Mouse (Mus musculus) brain, adult 2 months (tissue): ENCODE measurements around the gene Fuk.
"Not testable (repeated sequence)": the region's sequence is repeated elsewhere in the genome, so short reads cannot be mapped to it uniquely, and the experiment has no call there.

Experiments used
- DNase-seq: peaks from one replicate; pipeline ENCODE4 v3.0.0; 2011; ENCODE audit warnings: low read depth, low spot score

The Fuk gene

GRCm38 (mm10) chr8:110901839-110902578, at the start of gene Fuk:
Gene Fuk (minus strand): TSS chr8:110902488.
- DNase-seq: peak; percentile 92

- DNase-seq: peak; percentile 75
Observed at GRCm38 (mm10) chr8:110950065-110950484, 47.8 kb upstream of the Fuk start.

- DNase-seq: no peak
Observed at GRCm38 (mm10) chr8:110945716-110946115, 43.4 kb upstream of the Fuk start.

GRCm38 (mm10) chr8:110944276-110944876, 42.1 kb upstream of the Fuk start:
- DNase-seq: no peak

- peak; percentile 94 for DNase-seq
Observed at GRCm38 (mm10) chr8:110941453-110941948, 39.2 kb upstream of the Fuk start.

GRCm38 (mm10) chr8:110940682-110941452, 38.6 kb upstream of the Fuk start:
- DNase-seq: peak; percentile 96

GRCm38 (mm10) chr8:110938882-110939589, 36.7 kb upstream of the Fuk start:
- DNase-seq: peak; percentile 96

GRCm38 (mm10) chr8:110936217-110936616, 33.9 kb upstream of the Fuk start:
- DNase-seq: peak; percentile 86

- no peak for DNase-seq
Observed at GRCm38 (mm10) chr8:110933272-110933671, 31.0 kb upstream of the Fuk start.

GRCm38 (mm10) chr8:110932444-110932843, 30.2 kb upstream of the Fuk start:
- no peak for DNase-seq

GRCm38 (mm10) chr8:110931176-110931939, 29.1 kb upstream of the Fuk start:
- peak; percentile 94 for DNase-seq

- DNase-seq: not testable (repeated sequence)
Observed at GRCm38 (mm10) chr8:110929672-110930071, 27.4 kb upstream of the Fuk start.

- no peak for DNase-seq
Observed at GRCm38 (mm10) chr8:110929066-110929465, 26.8 kb upstream of the Fuk start.

- DNase-seq: no peak
Observed at GRCm38 (mm10) chr8:110928435-110928834, 26.1 kb upstream of the Fuk start.

- no peak for DNase-seq
Observed at GRCm38 (mm10) chr8:110926690-110927089, 24.4 kb upstream of the Fuk start.

- no peak for DNase-seq
Observed at GRCm38 (mm10) chr8:110925691-110926140, 23.4 kb upstream of the Fuk start.

- no peak for DNase-seq
Observed at GRCm38 (mm10) chr8:110921492-110922230, 19.4 kb upstream of the Fuk start.

GRCm38 (mm10) chr8:110920773-110921277, 18.5 kb upstream of the Fuk start:
- DNase-seq: no peak

- no peak for DNase-seq
Observed at GRCm38 (mm10) chr8:110920032-110920772, 17.9 kb upstream of the Fuk start.
